Mouse (Mus musculus) liver, postnatal 0 days (tissue): ENCODE measurements around the gene Sod3.

Experiments used
- CTCF ChIP-seq: sonication (generic); IDR thresholded peaks from 2 replicates; pipeline ENCODE4 v1.5.1; 2016; ENCODE audit warnings: antibody characterized with exemption, low read depth
- EP300 ChIP-seq: IDR thresholded peaks from 2 replicates; pipeline ENCODE4 v1.6.1; 2016; ENCODE audit warnings: antibody characterized with exemption, low read depth, mild to moderate bottlenecking

GRCm38 (mm10) chr5:52375847-52376246, 12.3 kb downstream of the Sod3 start:
- no peak for TF ChIP-seq CTCF
- no peak for TF ChIP-seq EP300
